Mouse (Mus musculus) G1E (cell line): ENCODE results near the gene Ear14.

Experiments used
- CTCF ChIP-seq: IDR thresholded peaks from 2 replicates; pipeline ENCODE4 v1.5.1; 2012; ENCODE audit warnings: low read depth, low read length, inconsistent platforms, mixed read lengths
- GATA1 ChIP-seq: IDR thresholded peaks from 2 replicates; pipeline ENCODE4 v1.6.1; 2012; ENCODE audit warnings: borderline replicate concordance, low read length, inconsistent platforms, mixed read lengths
- GATA2 ChIP-seq: IDR thresholded peaks from 2 replicates; pipeline ENCODE4 v1.6.1; 2012; ENCODE audit warnings: low read depth, low read length, inconsistent platforms, borderline replicate concordance
- POLR2AphosphoS5 ChIP-seq: IDR thresholded peaks from 2 replicates; pipeline ENCODE4 v1.6.1; 2012; ENCODE audit warnings: low read depth, low read length, inconsistent platforms; ENCODE audit not compliant: insufficient replicate concordance
- TAL1 ChIP-seq: conservative IDR thresholded peaks from 2 replicates; pipeline ENCODE4 v1.6.1; 2012; ENCODE audit warnings: low read depth, low read length, inconsistent platforms, mixed read lengths

- TF ChIP-seq GATA2 (no peak), CTCF (no peak), TAL1 (no peak), GATA1 (no peak), POLR2AphosphoS5 (no peak)
Observed at GRCm38 (mm10) chr14:51157072-51157471, 46.1 kb upstream of the Ear14 start.
